Mouse (Mus musculus): Measurements from ENCODE around the gene Ppil2. TPM values are rescaled to one million over a fixed set of nuclear protein-coding genes. Genes with fewer than 3 reads are reported as not detected.

The Ppil2 gene
- polyA plus RNA-seq, 1 experiment from 2014 or later = 162 TPM

DNA sequence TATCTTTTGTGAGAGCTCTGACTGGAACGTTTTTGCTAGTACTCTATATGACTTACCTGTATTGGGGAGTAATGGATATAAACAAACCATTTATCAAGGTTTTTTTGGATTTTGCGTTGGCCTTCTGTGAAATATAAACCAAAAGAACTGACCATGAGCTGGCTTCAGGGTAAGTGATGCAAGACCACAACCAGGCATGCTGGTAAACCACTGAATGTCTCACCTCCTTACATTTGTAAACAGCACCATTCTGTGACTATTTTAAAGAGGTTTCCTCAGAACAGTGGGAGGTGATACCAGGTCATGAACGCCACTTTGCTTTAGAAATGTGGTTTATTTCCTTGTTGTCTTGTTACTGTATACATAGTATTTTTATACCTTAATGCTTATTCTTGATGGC is 24.8 kb downstream of the Ppil2 start:
- H3K9me3 ChIP-seq = no peaks in the 10 kb centered on the region

DNA sequence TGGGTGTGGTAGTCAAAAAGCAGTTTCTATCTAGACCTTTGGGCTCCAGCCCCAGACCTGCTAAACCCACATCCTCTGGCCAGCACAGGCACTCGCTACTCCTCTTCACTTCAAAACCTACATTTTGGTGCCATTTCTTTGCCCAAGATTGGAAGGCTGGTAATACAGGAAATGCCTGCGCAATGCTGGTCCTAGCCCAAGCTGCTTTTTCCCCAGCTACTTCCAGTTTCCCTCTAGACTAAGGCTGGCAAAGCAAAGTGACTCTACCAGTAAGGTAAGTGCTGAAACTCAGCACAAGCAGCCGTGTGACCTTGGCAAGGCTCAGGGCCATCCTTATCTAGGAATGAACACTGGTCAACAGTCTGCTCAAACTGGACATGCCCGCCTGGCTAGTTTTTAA is 25.4 kb downstream of the Ppil2 start:
- 95% methylated on average over 4 of the region's 4 CpGs for WGBS
- H3K9me3 ChIP-seq = no peaks in the 10 kb centered on the region
- no peak overlapping the region for H3K9ac ChIP-seq (replicated peaks)
- H3K36me3 ChIP-seq = peaks cover 90% of the 10 kb centered on the region
- no peaks in the 10 kb centered on the region for H3K27me3 ChIP-seq
- ATAC-seq (replicated peaks) = no peak
- H3K4me2 ChIP-seq (replicated peaks) = no peak overlapping the region
- no peaks in the 10 kb centered on the region for H3K4me1 ChIP-seq
- H3K4me3 ChIP-seq = no peak overlapping the region
- no peak overlapping the region for H3K27ac ChIP-seq (replicated peaks)

More for the DNA sequence above, 24.8 kb downstream of the Ppil2 start:
- ATAC-seq (replicated peaks) = no peak
- H3K9ac ChIP-seq (replicated peaks) = no peak overlapping the region
- H3K4me2 ChIP-seq (replicated peaks) = no peak overlapping the region
- 91% methylated on average over 3 of the region's 3 CpGs for WGBS
- no peaks in the 10 kb centered on the region for H3K27me3 ChIP-seq
- H3K36me3 ChIP-seq = peaks cover 95% of the 10 kb centered on the region
- no peaks in the 10 kb centered on the region for H3K4me1 ChIP-seq
- no peak overlapping the region for H3K4me3 ChIP-seq
- no peak overlapping the region for H3K27ac ChIP-seq (replicated peaks)

DNA sequence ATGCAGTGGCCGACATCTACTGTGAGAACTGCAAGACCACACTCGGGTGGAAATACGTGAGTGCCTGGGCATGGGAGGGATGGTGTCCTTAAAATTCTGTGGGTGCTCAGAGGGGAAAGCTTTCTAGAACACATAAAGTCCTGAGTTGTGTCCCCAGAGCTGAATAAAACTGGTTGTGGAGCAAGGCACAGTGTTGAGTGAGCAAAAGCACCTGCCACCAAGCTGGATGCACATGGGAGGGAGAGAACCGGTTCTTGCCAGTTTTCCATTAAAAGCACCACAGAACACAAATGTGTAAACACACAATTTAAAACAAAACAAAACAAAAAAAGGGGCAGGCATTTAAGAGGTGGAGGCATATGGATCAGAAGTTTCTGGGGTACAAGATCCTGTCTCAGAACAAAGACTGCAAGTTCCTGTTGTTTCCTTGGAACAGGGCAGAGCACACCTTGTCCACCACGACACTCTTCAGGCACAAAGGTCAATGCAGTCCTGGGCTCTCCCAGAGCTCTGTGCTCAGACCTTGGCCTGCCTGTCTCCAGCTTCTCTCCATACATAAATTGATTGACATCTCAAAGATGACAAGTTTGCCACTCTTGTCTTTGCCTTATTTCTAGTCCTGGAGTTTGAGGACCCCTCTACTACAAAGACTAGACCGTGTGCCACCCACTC is 28.8 kb downstream of the Ppil2 start:
- 95% methylated on average over 6 of the region's 6 CpGs for WGBS
- H3K9me3 ChIP-seq = no peaks in the 10 kb centered on the region
- H3K4me1 ChIP-seq = peaks cover 7% of the 10 kb centered on the region
- no peak overlapping the region for H3K27ac ChIP-seq (replicated peaks)
- H3K27me3 ChIP-seq = no peaks in the 10 kb centered on the region
- peaks cover 80% of the 10 kb centered on the region for H3K36me3 ChIP-seq
- H3K9ac ChIP-seq (replicated peaks) = no peak overlapping the region
- H3K4me2 ChIP-seq (replicated peaks) = no peak overlapping the region
- no peak for ATAC-seq (replicated peaks)
- no peak overlapping the region for H3K4me3 ChIP-seq

DNA sequence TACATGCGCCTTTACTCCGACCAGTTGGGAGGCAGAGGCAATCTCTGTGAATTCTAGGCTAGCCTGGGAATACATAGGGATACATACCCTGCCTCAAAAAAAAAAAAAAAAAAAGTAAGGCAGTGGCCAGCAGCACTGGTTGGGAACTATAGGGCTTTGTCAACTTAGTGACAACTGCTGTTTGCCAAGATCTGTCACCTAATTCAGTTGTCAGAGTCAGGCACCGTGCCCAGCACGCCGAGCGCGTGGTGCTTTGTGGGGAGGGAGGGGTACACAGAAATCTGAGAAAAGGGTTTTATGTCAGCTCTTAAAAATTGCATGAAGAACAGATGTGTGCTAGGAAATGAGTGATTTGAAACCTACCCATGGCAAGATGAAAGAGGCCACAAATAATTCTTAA is 33.0 kb downstream of the Ppil2 start:
- Histone ChIP-seq H3K4me2 (replicated peaks) (no peak overlapping the region), H3K27ac (replicated peaks) (peak overlapping the region; percentile 20; the same call in 1 of the 2 replicates), H3K9me3 (no peaks in the 10 kb centered on the region), H3K4me3 (no peak overlapping the region), H3K27me3 (no peaks in the 10 kb centered on the region), H3K4me1 (peaks cover 26% of the 10 kb centered on the region), H3K36me3 (peaks cover 62% of the 10 kb centered on the region), H3K9ac (replicated peaks) (no peak overlapping the region)
- 54% methylated on average over 7 of the region's 7 CpGs for WGBS
- 0 out of 2 replicates have a peak, but pooled peaks have one; percentile 14 for ATAC-seq (replicated peaks)

DNA sequence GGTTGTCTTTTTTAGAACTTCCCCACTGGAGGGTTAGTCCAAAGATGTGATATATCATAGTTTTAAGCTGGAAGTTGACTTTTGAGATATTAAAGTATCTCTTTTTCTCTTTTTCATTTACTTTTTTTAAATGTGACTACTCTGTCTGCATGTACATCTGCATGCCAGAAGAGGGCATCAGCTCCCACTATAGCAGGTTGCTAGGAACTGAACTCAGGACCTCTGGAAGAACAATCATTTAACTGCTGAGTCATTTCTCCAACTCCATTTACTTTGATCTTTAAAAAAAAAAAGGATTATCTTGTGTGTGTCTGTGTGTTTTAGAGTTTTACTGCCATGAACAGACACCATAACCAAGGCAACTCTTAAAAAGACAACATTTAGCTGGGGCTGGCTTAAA is 34.2 kb downstream of the Ppil2 start:
- Histone ChIP-seq H3K4me2 (replicated peaks) (no peak overlapping the region), H3K4me3 (no peak overlapping the region), H3K4me1 (peaks cover 37% of the 10 kb centered on the region), H3K9me3 (no peaks in the 10 kb centered on the region), H3K27me3 (no peaks in the 10 kb centered on the region), H3K36me3 (peaks cover 53% of the 10 kb centered on the region), H3K9ac (replicated peaks) (no peak overlapping the region), H3K27ac (replicated peaks) (no peak overlapping the region)
- ATAC-seq (replicated peaks) = no peak

DNA sequence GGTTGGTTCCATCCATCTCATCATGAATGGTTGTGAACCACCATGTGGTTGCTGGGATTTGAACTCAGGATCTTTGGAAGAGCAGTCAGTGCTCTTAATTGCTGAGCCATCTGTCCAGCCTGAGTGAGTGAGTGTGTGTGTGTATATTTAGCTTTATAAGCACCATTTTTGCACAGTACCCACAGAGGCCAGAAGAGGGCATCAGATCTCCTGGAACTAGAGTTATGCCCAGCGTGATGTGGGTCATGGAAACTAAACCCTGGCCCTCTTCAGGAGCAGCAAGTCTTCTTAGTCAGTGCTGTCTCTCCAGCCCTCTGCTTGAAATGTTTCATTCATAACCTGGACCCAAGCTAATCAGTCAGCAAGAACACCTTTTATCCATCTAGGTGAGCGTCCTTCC is 34.8 kb downstream of the Ppil2 start:
- Histone ChIP-seq H3K4me1 (peaks cover 42% of the 10 kb centered on the region), H3K9me3 (no peaks in the 10 kb centered on the region), H3K27ac (replicated peaks) (no peak overlapping the region), H3K9ac (replicated peaks) (no peak overlapping the region), H3K36me3 (peaks cover 47% of the 10 kb centered on the region), H3K27me3 (no peaks in the 10 kb centered on the region), H3K4me2 (replicated peaks) (no peak overlapping the region), H3K4me3 (no peak overlapping the region)
- WGBS = 98% methylated on average over 2 of the region's 2 CpGs
- ATAC-seq (replicated peaks) = no peak

DNA sequence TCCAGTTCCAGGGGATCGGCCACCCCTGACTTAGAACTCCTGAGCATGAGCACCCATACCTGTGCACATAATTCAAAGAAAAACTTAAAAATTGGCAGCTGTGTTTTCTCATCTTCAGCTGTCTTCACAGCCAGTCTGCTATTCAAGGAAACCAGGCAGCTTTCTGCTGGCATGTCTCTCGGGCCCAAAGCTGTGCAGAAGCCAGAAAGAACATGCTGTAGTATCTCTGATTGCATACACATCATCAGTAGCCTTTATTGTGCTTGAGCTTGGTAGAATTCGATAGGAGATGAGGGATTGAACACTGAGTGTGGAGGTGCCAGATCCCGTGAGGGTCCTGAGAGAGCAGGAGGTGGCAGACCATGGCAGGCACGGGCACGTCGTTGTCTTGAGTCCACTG is 38.1 kb downstream of the Ppil2 start:
- Histone ChIP-seq H3K4me3 (no peak overlapping the region), H3K27me3 (no peaks in the 10 kb centered on the region), H3K4me2 (replicated peaks) (peak overlapping the region; percentile 12), H3K9ac (replicated peaks) (0 out of 2 replicates have a peak overlapping the region, but pooled peaks have one; percentile 4), H3K4me1 (peaks cover 50% of the 10 kb centered on the region), H3K36me3 (peaks cover 33% of the 10 kb centered on the region), H3K9me3 (no peaks in the 10 kb centered on the region), H3K27ac (replicated peaks) (peak overlapping the region; percentile 59)
- ATAC-seq (replicated peaks) = no peak
- 92% methylated on average over 7 of the region's 7 CpGs for WGBS

DNA sequence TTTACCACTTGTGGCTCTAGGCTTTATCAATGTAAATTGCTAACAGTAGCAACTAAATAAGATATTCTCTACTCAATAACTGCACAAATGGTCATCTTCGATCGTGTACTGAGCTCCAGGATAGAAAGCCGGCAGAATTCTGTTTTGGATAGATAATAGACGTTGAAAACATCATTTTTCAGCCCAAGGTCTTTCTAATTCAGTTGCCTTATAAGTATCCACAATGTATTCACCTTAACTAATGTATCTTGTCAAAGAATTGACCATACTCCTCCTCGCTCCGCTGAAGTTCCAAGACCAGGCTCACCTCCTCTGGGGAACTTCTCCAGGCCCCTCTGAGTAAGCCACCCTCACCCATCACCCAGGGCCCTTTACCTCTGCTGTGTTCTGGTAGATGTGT is 40.3 kb downstream of the Ppil2 start:
- H3K36me3 ChIP-seq = peaks cover 15% of the 10 kb centered on the region
- peak overlapping the region; percentile 78 for H3K4me2 ChIP-seq (replicated peaks)
- H3K9me3 ChIP-seq = no peaks in the 10 kb centered on the region
- H3K27me3 ChIP-seq = no peaks in the 10 kb centered on the region
- WGBS = 45% methylated on average over 6 of the region's 6 CpGs
- peak overlapping the region; percentile 87 for H3K9ac ChIP-seq (replicated peaks)
- H3K4me3 ChIP-seq = peak overlapping the region; percentile 78
- no peak for ATAC-seq (replicated peaks)
- peaks cover 46% of the 10 kb centered on the region for H3K4me1 ChIP-seq
- H3K27ac ChIP-seq (replicated peaks) = peak overlapping the region; percentile 24; the same call in 1 of the 2 replicates

DNA sequence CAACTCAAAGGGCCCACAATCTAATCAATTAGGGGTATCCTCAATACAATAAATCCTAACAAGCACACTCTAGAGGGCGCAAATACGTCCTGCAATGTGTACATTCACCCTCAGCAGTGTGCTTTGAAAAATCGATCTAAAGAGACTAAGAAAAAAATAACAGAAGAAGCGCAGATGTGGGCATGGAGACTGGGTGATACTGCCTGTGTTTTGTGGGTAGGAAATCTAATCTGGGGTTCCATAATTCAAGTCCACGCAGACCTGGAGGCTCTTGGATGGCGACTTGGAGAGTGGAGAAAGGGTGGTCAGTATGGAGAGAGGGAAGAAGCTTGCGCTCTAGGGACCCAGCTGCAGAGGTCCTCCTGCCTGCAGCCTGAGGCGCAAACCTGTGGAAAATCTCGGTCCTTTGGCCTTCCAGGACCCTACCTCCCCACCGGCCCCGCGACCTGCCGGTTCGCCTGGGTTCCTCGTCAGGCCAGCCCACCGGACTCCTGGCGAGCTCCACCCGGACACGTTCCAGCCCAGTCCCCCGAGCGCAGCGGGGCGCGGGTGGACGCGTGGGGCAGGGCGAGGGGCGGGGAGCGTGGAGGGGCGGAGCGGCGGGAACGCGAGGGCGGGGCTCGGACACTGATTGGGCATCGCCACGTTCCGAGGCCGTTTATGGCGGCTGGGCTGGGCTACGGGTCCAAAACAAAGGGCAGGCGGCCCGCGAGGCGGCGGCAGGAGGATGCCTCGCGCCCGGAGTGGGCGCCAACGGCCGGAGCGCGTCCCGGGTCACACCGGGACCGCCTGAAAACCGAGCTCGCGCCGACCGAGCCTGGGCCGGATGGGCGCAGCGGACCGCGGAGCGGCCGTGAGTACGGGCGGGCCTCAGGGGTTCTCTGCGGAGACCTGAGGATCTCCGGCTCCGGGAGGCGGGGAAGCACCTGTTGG is 41.3 kb downstream of the Ppil2 start, which contains the start of gene Ypel1:
Gene Ypel1, plus strand, starts transcription at position 186 of the 933 bp plus-strand sequence.
- no peaks in the 10 kb centered on the region for H3K27me3 ChIP-seq
- ATAC-seq (replicated peaks) = peak; percentile 95
- peak within 1 kb of the TSS; percentile 78 for H3K4me3 ChIP-seq
- no peaks in the 10 kb centered on the region for H3K9me3 ChIP-seq
- peak within 1 kb of the TSS; percentile 95 for H3K27ac ChIP-seq (replicated peaks)
- H3K9ac ChIP-seq (replicated peaks) = peak within 1 kb of the TSS; percentile 87
- peak within 1 kb of the TSS; percentile 78 for H3K4me2 ChIP-seq (replicated peaks)
- peaks cover 43% of the 10 kb centered on the region for H3K4me1 ChIP-seq
- under 1% methylated on average over 76 of the region's 76 CpGs for WGBS
- peaks cover 6% of the 10 kb centered on the region for H3K36me3 ChIP-seq

DNA sequence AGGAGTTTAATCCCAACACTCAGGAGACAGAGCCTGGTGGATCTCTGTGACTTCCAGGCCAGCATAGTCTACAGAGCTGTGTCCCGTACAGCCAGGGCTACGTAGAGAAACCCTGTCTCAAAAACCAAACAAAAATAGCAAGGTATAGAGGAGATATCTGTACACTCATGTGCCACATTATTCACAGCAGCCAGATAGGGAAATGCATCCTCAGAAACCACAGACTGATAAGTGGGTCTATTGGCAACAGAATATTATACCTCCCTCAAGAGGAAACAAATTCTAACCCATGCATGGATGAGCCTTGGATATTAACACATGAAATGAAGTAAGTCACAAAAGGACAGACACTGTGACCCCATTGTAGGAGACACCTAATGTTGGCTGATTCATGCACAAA is 43.5 kb downstream of the Ppil2 start:
- H3K4me2 ChIP-seq (replicated peaks) = no peak overlapping the region
- H3K36me3 ChIP-seq = no peaks in the 10 kb centered on the region
- H3K4me3 ChIP-seq = no peak overlapping the region
- peaks cover 22% of the 10 kb centered on the region for H3K4me1 ChIP-seq
- no peak overlapping the region for H3K9ac ChIP-seq (replicated peaks)
- 83% methylated on average over 2 of the region's 2 CpGs for WGBS
- no peaks in the 10 kb centered on the region for H3K9me3 ChIP-seq
- no peaks in the 10 kb centered on the region for H3K27me3 ChIP-seq
- no peak for ATAC-seq (replicated peaks)
- H3K27ac ChIP-seq (replicated peaks) = no peak overlapping the region

DNA sequence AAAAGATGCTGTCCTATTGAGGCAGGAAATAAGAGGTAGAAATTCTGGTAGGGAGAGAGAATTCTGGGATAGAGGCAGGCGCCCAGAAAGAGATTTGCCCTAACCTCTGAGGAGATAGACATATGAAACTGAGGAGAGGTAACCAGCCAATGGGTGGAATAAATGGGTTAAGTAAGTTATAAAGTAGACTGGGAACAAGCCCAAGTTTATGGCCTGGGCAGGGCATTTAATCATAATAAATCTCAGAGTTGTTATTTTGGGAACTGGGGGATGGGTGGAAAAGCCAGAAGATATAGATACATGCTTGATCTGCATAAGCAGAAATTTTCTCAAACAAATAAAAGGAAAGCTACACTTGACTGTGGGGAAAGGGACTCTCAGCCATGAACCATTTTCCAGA is 48.7 kb downstream of the Ppil2 start:
- no peak for ATAC-seq (replicated peaks)
- H3K4me1 ChIP-seq = no peaks in the 10 kb centered on the region
- H3K9ac ChIP-seq (replicated peaks) = no peak overlapping the region
- no peak overlapping the region for H3K4me2 ChIP-seq (replicated peaks)
- WGBS = 74% methylated on average over 1 of the region's 1 CpGs
- H3K4me3 ChIP-seq = no peak overlapping the region
- H3K9me3 ChIP-seq = no peaks in the 10 kb centered on the region
- H3K36me3 ChIP-seq = no peaks in the 10 kb centered on the region
- H3K27ac ChIP-seq (replicated peaks) = no peak overlapping the region
- H3K27me3 ChIP-seq = no peaks in the 10 kb centered on the region

DNA sequence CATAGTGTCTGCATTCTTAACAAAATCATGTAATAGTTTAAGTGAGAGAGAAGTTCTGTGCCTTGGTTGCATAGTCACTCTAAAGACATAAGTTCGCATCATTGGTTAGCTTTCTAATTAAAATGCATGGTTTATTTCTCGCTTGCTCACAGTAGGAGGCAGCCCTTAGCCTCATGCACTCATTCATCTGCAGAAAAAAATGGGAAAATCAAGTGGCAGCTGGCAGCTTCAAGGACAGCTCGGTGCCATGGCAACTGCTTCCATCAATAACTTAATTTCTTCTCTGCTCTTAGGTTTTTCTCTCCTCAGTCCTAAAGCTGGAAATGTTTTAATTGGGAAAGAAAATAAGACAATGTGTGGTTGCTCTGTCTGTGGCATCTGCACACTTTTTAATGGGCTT is 55.5 kb downstream of the Ppil2 start:
- WGBS = 14% methylated on average over 3 of the region's 3 CpGs
- peak; percentile 79 for ATAC-seq (replicated peaks)
- Histone ChIP-seq H3K36me3 (no peaks in the 10 kb centered on the region), H3K27ac (replicated peaks) (peak overlapping the region; percentile 81), H3K9me3 (no peaks in the 10 kb centered on the region), H3K4me3 (no peak overlapping the region), H3K4me2 (replicated peaks) (no peak overlapping the region), H3K9ac (replicated peaks) (no peak overlapping the region), H3K4me1 (peaks cover 18% of the 10 kb centered on the region), H3K27me3 (no peaks in the 10 kb centered on the region)

All from forebrain, embryonic 15.5 days (tissue).